ENCODE assay signal across 18 mouse cellular contexts in the genomic region with DNA sequence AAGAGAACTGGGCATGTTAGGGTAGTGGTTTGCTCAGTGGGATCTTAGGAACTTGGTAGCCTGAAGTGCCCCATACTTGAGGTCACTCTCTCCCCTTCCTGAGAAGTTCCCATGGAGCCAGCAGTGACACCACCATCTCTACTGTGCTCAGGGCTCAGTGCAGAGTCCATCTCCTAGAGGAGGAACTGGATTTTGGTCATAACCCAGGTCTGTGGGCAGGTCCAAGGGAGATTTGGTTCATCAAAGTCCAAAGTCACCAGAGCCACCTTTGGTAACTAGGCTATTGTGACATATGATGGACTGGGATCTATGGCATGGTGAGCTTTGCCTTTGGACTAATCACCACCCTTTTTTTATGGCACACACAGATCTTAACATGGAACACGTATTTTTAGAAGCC.
DNase-seq lines count a peak whose midpoint lies in the region; ATAC-seq and TF ChIP-seq lines count a peak whose summit lies in the region.
"Had no signal": no experiment of that assay in that cellular context is flagged by ENCODE, and none has a peak within 500 bp of the region (broad histone marks: within the 10 kb centered on the region; RNA-seq: fewer than 3 reads in every experiment).

No protein-coding gene starts in this region.

- no peaks in the 10 kb centered on the region for H3K27me3 ChIP-seq in limb, embryonic 15.5 days
- H3K27me3 ChIP-seq in limb, embryonic 10.5 days (ENCODE audit: low read depth, poor library complexity, severe bottlenecking), result no peaks in the 10 kb centered on the region
- no peaks in the 10 kb centered on the region for H3K27me3 ChIP-seq in myocyte (ENCODE audit: control insufficient read depth, insufficient read depth, insufficient read length)
- H3K27me3 ChIP-seq: CH12.LX; embryonic facial prominence, embryonic 15.5 days; forebrain, embryonic 15.5 days; heart, embryonic 13.5 days; limb, embryonic 13.5 days; neural tube, embryonic 12.5 days had no signal

- H3K79me2 ChIP-seq in myocyte (ENCODE audit: control insufficient read depth, insufficient read depth), result no peaks in the 10 kb centered on the region

- H3K9ac ChIP-seq in limb, embryonic 15.5 days, result no peak overlapping the region
- H3K9ac ChIP-seq: embryonic facial prominence, embryonic 15.5 days; forebrain, embryonic 15.5 days; heart, embryonic 13.5 days; limb, embryonic 13.5 days; neural tube, embryonic 12.5 days had no signal

- no peak for DNase-seq in gastrocnemius, adult 2 months
- no peak for DNase-seq in gastrocnemius, postnatal 10 days
- no peak for DNase-seq in limb, embryonic 10.5 days (ENCODE audit: low spot score)
- peak; percentile 21 for DNase-seq in fibroblast of lung, adult 2 months (ENCODE audit: low read depth)
- no peak for DNase-seq in yolk sac, embryonic 10.5 days (ENCODE audit: low spot score)
- DNase-seq: kidney, postnatal 36 days; right cerebral cortex, adult 18-20 months; thymus, postnatal 14 days had no signal

- H3K9me3 ChIP-seq in limb, embryonic 15.5 days, result no peaks in the 10 kb centered on the region
- H3K9me3 ChIP-seq in limb, embryonic 10.5 days (replicated peaks), result no peaks in the 10 kb centered on the region
- H3K9me3 ChIP-seq: embryonic facial prominence, embryonic 15.5 days; forebrain, embryonic 15.5 days; heart, embryonic 13.5 days; limb, embryonic 13.5 days; neural tube, embryonic 12.5 days had no signal

- H3K36me3 ChIP-seq in limb, embryonic 15.5 days, result no peaks in the 10 kb centered on the region
- H3K36me3 ChIP-seq in limb, embryonic 10.5 days, result no peaks in the 10 kb centered on the region
- no peaks in the 10 kb centered on the region for H3K36me3 ChIP-seq in myocyte (ENCODE audit: control insufficient read depth, insufficient read depth)
- H3K36me3 ChIP-seq: embryonic facial prominence, embryonic 15.5 days; forebrain, embryonic 15.5 days; heart, embryonic 13.5 days had no signal

- peaks cover 19% of the 10 kb centered on the region; the same call in 1 of the 2 replicates for H3K4me1 ChIP-seq in limb, embryonic 15.5 days
- H3K4me1 ChIP-seq in limb, embryonic 10.5 days, result peaks cover 35% of the 10 kb centered on the region

- no peak overlapping the region for H3K4me2 ChIP-seq in limb, embryonic 15.5 days
- peak overlapping the region; percentile 70 for H3K4me2 ChIP-seq in myocyte (ENCODE audit: low read depth)
- H3K4me2 ChIP-seq: embryonic facial prominence, embryonic 15.5 days; forebrain, embryonic 15.5 days; heart, embryonic 13.5 days; limb, embryonic 13.5 days; midbrain, embryonic 11.5 days; neural tube, embryonic 12.5 days had no signal

- H3K27ac ChIP-seq in gastrocnemius, adult 2 months, result peak overlapping the region; percentile 77
- 0 out of 2 replicates have a peak overlapping the region, but pooled peaks have one; percentile 7 for H3K27ac ChIP-seq in limb, embryonic 15.5 days
- no peak overlapping the region for H3K27ac ChIP-seq in limb, embryonic 10.5 days
- H3K27ac ChIP-seq: embryonic facial prominence, embryonic 15.5 days; forebrain, embryonic 15.5 days; limb, embryonic 13.5 days; macrophage; neural tube, embryonic 12.5 days had no signal

- 38% methylated on average over 1 of the region's 1 CpGs for WGBS in limb, embryonic 15.5 days
- WGBS in limb, embryonic 10.5 days, result 93% methylated on average over 1 of the region's 1 CpGs

- H3ac ChIP-seq in myocyte (ENCODE audit: control insufficient read depth, insufficient read length), result no peak overlapping the region

- ATAC-seq in limb, embryonic 15.5 days (ENCODE audit: insufficient number of reproducible peaks, low FRiP score, low TSS enrichment, low read depth), result no peak
- ATAC-seq: forebrain, embryonic 15.5 days had no signal

- no peak overlapping the region for H3K4me3 ChIP-seq in gastrocnemius, adult 2 months
- H3K4me3 ChIP-seq in limb, embryonic 15.5 days, result no peak overlapping the region
- no peak overlapping the region for H3K4me3 ChIP-seq in limb, embryonic 10.5 days
- H3K4me3 ChIP-seq in myocyte, result no peak overlapping the region
- H3K4me3 ChIP-seq: embryonic facial prominence, embryonic 15.5 days; forebrain, embryonic 15.5 days; heart, embryonic 13.5 days; limb, embryonic 13.5 days; neural tube, embryonic 12.5 days had no signal

- no peak for TF ChIP-seq POLR2A in myocyte (IDR thresholded peaks at IDR 0.05; ENCODE audit: insufficient read length, low read depth)

- intact Hi-C loops in gastrocnemius, adult 2 months (cut with DNase I), result no loop called here

- TF ChIP-seq CTCF in gastrocnemius, adult 2 months (IDR thresholded peaks at IDR 0.05), result no peak

TF ChIP-seq in myocyte, 11 proteins besides CTCF, POLR2A, EP300 and RAD21:
- TF ChIP-seq MAX (IDR thresholded peaks at IDR 0.05; ENCODE audit: low read depth) (no peak), SRF (IDR thresholded peaks at IDR 0.05; ENCODE audit: control insufficient read depth, insufficient read length, low read depth) (no peak), CEBPB (IDR thresholded peaks at IDR 0.05; ENCODE audit: insufficient read depth, poor library complexity, severe bottlenecking) (no peak), USF1 (IDR thresholded peaks at IDR 0.05; ENCODE audit: low read depth) (no peak), MYOD1 (IDR thresholded peaks at IDR 0.05; ENCODE audit: control insufficient read depth in 1 of 3, insufficient read length in 2 of 3, low read depth in 2 of 3) (no peak), REST (IDR thresholded peaks at IDR 0.05; ENCODE audit: insufficient read depth, insufficient read length) (no peak)
